Mouse (Mus musculus) thymus, adult 2 months (tissue): ENCODE measurements around the gene Fam168a.

Experiments
- CTCF ChIP-seq: fragments of 200-500 bp; IDR thresholded peaks from 2 replicates; pipeline ENCODE4 v1.5.1; 2012; ENCODE audit warnings: mild to moderate bottlenecking, control low read depth, low read length, moderate library complexity, borderline replicate concordance; ENCODE audit not compliant: control insufficient read depth, poor library complexity, insufficient read depth; ENCODE audit errors: extremely low read depth
- POLR2A ChIP-seq: fragments of 200-500 bp; IDR thresholded peaks from 2 replicates; pipeline ENCODE4 v1.6.1; 2012; ENCODE audit warnings: mild to moderate bottlenecking, low read length, control low read depth, moderate library complexity; ENCODE audit not compliant: control insufficient read depth, poor library complexity, insufficient read depth; ENCODE audit errors: extremely low read depth

GRCm38 (mm10) chr7:100845412-100845811, 139.0 kb downstream of the Fam168a start:
- no peak for TF ChIP-seq POLR2A
- no peak for TF ChIP-seq CTCF
